Mouse (Mus musculus): ENCODE results near the gene Best3. TPM values are rescaled to one million over a fixed set of nuclear protein-coding genes. Genes with fewer than 3 reads are reported as not detected.
A peak's percentile ranks its signal among the peaks of the same experiment; 100 is the strongest.

Best3 gene
- polyA plus RNA-seq (2016; fragmentation: Nextera tagmentation; extraction: Ambion mirVana) = 0.35 and 0.48 TPM in 2 replicates

GRCm38 (mm10) chr10:116986264-116987082 is at the start of gene Best3:
Gene Best3, plus strand, starts transcription at chr10:116986314.
- Histone ChIP-seq H3K4me2 (no peak within 1 kb of the TSS), H3K4me3 (replicated peaks) (no peak within 1 kb of the TSS), H3K9ac (replicated peaks) (no peak within 1 kb of the TSS), H3K27me3 (no peaks in the 10 kb centered on the region), H3K36me3 (no peaks in the 10 kb centered on the region), H3K4me1 (replicated peaks) (peaks cover 7% of the 10 kb centered on the region; the same call in 1 of the 2 replicates), H3K9me3 (no peaks in the 10 kb centered on the region), H3K27ac (0 out of 2 replicates have a peak within 1 kb of the TSS, but pooled peaks have one; percentile 17)
- ATAC-seq (ENCODE audit: insufficient number of reproducible peaks, insufficient read depth, low FRiP score, low TSS enrichment, low read depth) = no peak
- 46% methylated on average over 21 of the region's 21 CpGs for WGBS

GRCm38 (mm10) chr10:116943025-116943424 is 43.1 kb upstream of the Best3 start:
- Histone ChIP-seq H3K27me3 (no peaks in the 10 kb centered on the region), H3K4me3 (replicated peaks) (no peak overlapping the region), H3K4me1 (replicated peaks) (peaks cover 23% of the 10 kb centered on the region), H3K9ac (replicated peaks) (no peak overlapping the region), H3K27ac (no peak overlapping the region), H3K4me2 (no peak overlapping the region), H3K36me3 (peaks cover 23% of the 10 kb centered on the region), H3K9me3 (peaks cover 9% of the 10 kb centered on the region; the same call in 1 of the 2 replicates)
- WGBS = 94% methylated on average over 6 of the region's 6 CpGs
- no peak for ATAC-seq (ENCODE audit: insufficient number of reproducible peaks, insufficient read depth, low FRiP score, low TSS enrichment, low read depth)

- Histone ChIP-seq H3K9me3 (peaks cover 9% of the 10 kb centered on the region; the same call in 1 of the 2 replicates), H3K27ac (no peak overlapping the region), H3K27me3 (no peaks in the 10 kb centered on the region), H3K4me3 (replicated peaks) (no peak overlapping the region), H3K36me3 (peaks cover 12% of the 10 kb centered on the region), H3K9ac (replicated peaks) (no peak overlapping the region), H3K4me1 (replicated peaks) (peaks cover 34% of the 10 kb centered on the region), H3K4me2 (no peak overlapping the region)
- no peak for ATAC-seq (ENCODE audit: insufficient number of reproducible peaks, insufficient read depth, low FRiP score, low TSS enrichment, low read depth)
- WGBS = 86% methylated on average over 3 of the region's 3 CpGs
These were observed 42.0 kb upstream of the Best3 start for GRCm38 (mm10) chr10:116944144-116944543.

GRCm38 (mm10) chr10:116944940-116945339 is 41.2 kb upstream of the Best3 start:
- no peak overlapping the region for H3K9ac ChIP-seq (replicated peaks)
- no peaks in the 10 kb centered on the region for H3K27me3 ChIP-seq
- WGBS = 69% methylated on average over 10 of the region's 10 CpGs
- H3K4me2 ChIP-seq = no peak overlapping the region
- ATAC-seq (ENCODE audit: insufficient number of reproducible peaks, insufficient read depth, low FRiP score, low TSS enrichment, low read depth) = no peak
- H3K36me3 ChIP-seq = peaks cover 10% of the 10 kb centered on the region
- H3K9me3 ChIP-seq = peaks cover 9% of the 10 kb centered on the region; the same call in 1 of the 2 replicates
- H3K4me1 ChIP-seq (replicated peaks) = peaks cover 34% of the 10 kb centered on the region
- no peak overlapping the region for H3K4me3 ChIP-seq (replicated peaks)
- H3K27ac ChIP-seq = no peak overlapping the region

- no peak for ATAC-seq (ENCODE audit: insufficient number of reproducible peaks, insufficient read depth, low FRiP score, low TSS enrichment, low read depth)
- Histone ChIP-seq H3K9ac (replicated peaks) (no peak overlapping the region), H3K27ac (no peak overlapping the region), H3K4me2 (peak overlapping the region; percentile 75), H3K9me3 (0 out of 2 replicates have a peak, but pooled peaks cover 5% of the 10 kb centered on the region), H3K27me3 (no peaks in the 10 kb centered on the region), H3K4me1 (replicated peaks) (peaks cover 40% of the 10 kb centered on the region), H3K36me3 (no peaks in the 10 kb centered on the region), H3K4me3 (replicated peaks) (peak overlapping the region; percentile 89; the same call in 1 of the 2 replicates)
- 82% methylated on average over 9 of the region's 9 CpGs for WGBS
These were observed 37.7 kb upstream of the Best3 start for GRCm38 (mm10) chr10:116948414-116948813.

GRCm38 (mm10) chr10:116949111-116950008 is 36.8 kb upstream of the Best3 start:
- Histone ChIP-seq H3K4me1 (replicated peaks) (peaks cover 40% of the 10 kb centered on the region), H3K9me3 (0 out of 2 replicates have a peak, but pooled peaks cover 5% of the 10 kb centered on the region), H3K4me2 (peak overlapping the region; percentile 75), H3K9ac (replicated peaks) (peak overlapping the region; percentile 86), H3K36me3 (no peaks in the 10 kb centered on the region), H3K4me3 (replicated peaks) (peak overlapping the region; percentile 89), H3K27me3 (no peaks in the 10 kb centered on the region), H3K27ac (peak overlapping the region; percentile 86)
- 1% methylated on average over 44 of the region's 44 CpGs for WGBS
- peak; percentile 7; the same call in 1 of the 2 replicates for ATAC-seq (ENCODE audit: insufficient number of reproducible peaks, insufficient read depth, low FRiP score, low TSS enrichment, low read depth)

GRCm38 (mm10) chr10:116950009-116950769 is 35.9 kb upstream of the Best3 start, which contains the start of gene Rab3ip:
Gene Rab3ip, minus strand, starts transcription at chr10:116950769.
- ATAC-seq (ENCODE audit: insufficient number of reproducible peaks, insufficient read depth, low FRiP score, low TSS enrichment, low read depth) = peak; percentile 89
- Histone ChIP-seq H3K27ac (peak within 1 kb of the TSS; percentile 86), H3K36me3 (no peaks in the 10 kb centered on the region), H3K4me3 (replicated peaks) (peak within 1 kb of the TSS; percentile 89), H3K4me1 (replicated peaks) (peaks cover 35% of the 10 kb centered on the region), H3K9ac (replicated peaks) (peak within 1 kb of the TSS; percentile 86), H3K27me3 (no peaks in the 10 kb centered on the region), H3K4me2 (peak within 1 kb of the TSS; percentile 75), H3K9me3 (0 out of 2 replicates have a peak, but pooled peaks cover 5% of the 10 kb centered on the region)
- WGBS = under 1% methylated on average over 61 of the region's 103 CpGs

- WGBS = 19% methylated on average over 5 of the region's 5 CpGs
- H3K9me3 ChIP-seq = 0 out of 2 replicates have a peak, but pooled peaks cover 5% of the 10 kb centered on the region
- H3K27ac ChIP-seq = no peak overlapping the region
- no peak for ATAC-seq (ENCODE audit: insufficient number of reproducible peaks, insufficient read depth, low FRiP score, low TSS enrichment, low read depth)
- no peaks in the 10 kb centered on the region for H3K27me3 ChIP-seq
- H3K9ac ChIP-seq (replicated peaks) = no peak overlapping the region; the same call in 1 of the 2 replicates
- peak overlapping the region; percentile 75 for H3K4me2 ChIP-seq
- peaks cover 35% of the 10 kb centered on the region for H3K4me1 ChIP-seq (replicated peaks)
- H3K4me3 ChIP-seq (replicated peaks) = peak overlapping the region; percentile 89
- no peaks in the 10 kb centered on the region for H3K36me3 ChIP-seq
These were observed 35.2 kb upstream of the Best3 start for GRCm38 (mm10) chr10:116950886-116951285.

- H3K4me2 ChIP-seq = no peak overlapping the region
- WGBS = 86% methylated on average over 6 of the region's 6 CpGs
- H3K4me1 ChIP-seq (replicated peaks) = peaks cover 6% of the 10 kb centered on the region; the same call in 1 of the 2 replicates
- 0 out of 2 replicates have a peak, but pooled peaks cover 5% of the 10 kb centered on the region for H3K9me3 ChIP-seq
- no peak for ATAC-seq (ENCODE audit: insufficient number of reproducible peaks, insufficient read depth, low FRiP score, low TSS enrichment, low read depth)
- H3K27me3 ChIP-seq = no peaks in the 10 kb centered on the region
- no peaks in the 10 kb centered on the region for H3K36me3 ChIP-seq
- no peak overlapping the region for H3K27ac ChIP-seq
- no peak overlapping the region for H3K4me3 ChIP-seq (replicated peaks)
- H3K9ac ChIP-seq (replicated peaks) = no peak overlapping the region
These were observed 30.9 kb upstream of the Best3 start for GRCm38 (mm10) chr10:116955191-116955590.

GRCm38 (mm10) chr10:116956483-116957158 is 29.5 kb upstream of the Best3 start:
- Histone ChIP-seq H3K9ac (replicated peaks) (no peak overlapping the region), H3K4me3 (replicated peaks) (no peak overlapping the region), H3K9me3 (0 out of 2 replicates have a peak, but pooled peaks cover 5% of the 10 kb centered on the region), H3K27me3 (no peaks in the 10 kb centered on the region), H3K4me2 (no peak overlapping the region), H3K4me1 (replicated peaks) (no peaks in the 10 kb centered on the region), H3K36me3 (no peaks in the 10 kb centered on the region), H3K27ac (no peak overlapping the region)
- 93% methylated on average over 11 of the region's 11 CpGs for WGBS
- ATAC-seq (ENCODE audit: insufficient number of reproducible peaks, insufficient read depth, low FRiP score, low TSS enrichment, low read depth) = no peak

All from limb, embryonic 12.5 days (tissue).